Mouse (Mus musculus) liver, adult 10 weeks (tissue): ENCODE results near the gene Gm10837. TPM values are rescaled to one million over a fixed set of nuclear protein-coding genes. Genes with fewer than 3 reads are reported as not detected.

Source experiments
- polyA plus RNA-seq: library from polyadenylated mRNA; stranded (reverse); fragments of 350-450 nt; fragmentation: Illumina TruSeq; extraction: RNeasy Lipid Tissue Mini Kit (QIAGEN cat#74804); gene quantifications from one replicate; pipeline ENCODE4 v1.2.3, GENCODE M21; 2014; ENCODE audit warnings: low read depth, low replicate concordance

Gene Gm10837
- polyA plus RNA-seq = not detected

GRCm38 (mm10) chr14:122490441-122491328 is at the start of gene Gm10837:
Gm10837 (plus strand) TSS chr14:122490586.

GRCm38 (mm10) chr14:122450496-122451382 is 39.6 kb upstream of the Gm10837 start, which contains the start of gene Gm5089:
Gm5089 (minus strand) TSS chr14:122451115.

GRCm38 (mm10) chr14:122464763-122465741 is 25.3 kb upstream of the Gm10837 start, which contains the start of gene Zic5:
Zic5 (minus strand) TSS chr14:122465677.

GRCm38 (mm10) chr14:122474891-122475556 is 15.4 kb upstream of the Gm10837 start, which contains the start of gene Zic2:
Zic2 (plus strand) TSS chr14:122475435.

GRCm38 (mm10) chr14:122534017-122534924 is 43.9 kb downstream of the Gm10837 start, which contains the start of gene Pcca:
Pcca (plus strand) TSS chr14:122534324.

Other genes with a start within 250 kb of the Gm10837 start
- gene Gm5089, start 39.5 kb upstream of the Gm10837 start, polyA plus RNA-seq = not detected
- not detected for gene Zic5, start 24.9 kb upstream of the Gm10837 start, polyA plus RNA-seq
- not detected for gene Zic2, start 15.2 kb upstream of the Gm10837 start, polyA plus RNA-seq
- gene Pcca, start 43.7 kb downstream of the Gm10837 start, polyA plus RNA-seq = 76.7 TPM